Mouse (Mus musculus) gonadal fat pad, adult 2 months (tissue): ENCODE measurements around the gene Apool. TPM values are rescaled to one million over a fixed set of nuclear protein-coding genes. Genes with fewer than 3 reads are reported as not detected.

Source experiments
- DNase-seq: peaks from one replicate; pipeline ENCODE4 v3.0.0-alpha.2; 2012; ENCODE audit warnings: low read depth
- polyA plus RNA-seq: library from polyadenylated mRNA; depleted of rRNA; stranded (reverse); fragments of >200 nt; gene quantifications from 2 replicates; pipeline ENCODE4 v1.2.3, GENCODE M21; 2012; rRNA removed

The Apool gene
- 5.2 and 6.8 TPM in 2 replicates for polyA plus RNA-seq

DNA sequence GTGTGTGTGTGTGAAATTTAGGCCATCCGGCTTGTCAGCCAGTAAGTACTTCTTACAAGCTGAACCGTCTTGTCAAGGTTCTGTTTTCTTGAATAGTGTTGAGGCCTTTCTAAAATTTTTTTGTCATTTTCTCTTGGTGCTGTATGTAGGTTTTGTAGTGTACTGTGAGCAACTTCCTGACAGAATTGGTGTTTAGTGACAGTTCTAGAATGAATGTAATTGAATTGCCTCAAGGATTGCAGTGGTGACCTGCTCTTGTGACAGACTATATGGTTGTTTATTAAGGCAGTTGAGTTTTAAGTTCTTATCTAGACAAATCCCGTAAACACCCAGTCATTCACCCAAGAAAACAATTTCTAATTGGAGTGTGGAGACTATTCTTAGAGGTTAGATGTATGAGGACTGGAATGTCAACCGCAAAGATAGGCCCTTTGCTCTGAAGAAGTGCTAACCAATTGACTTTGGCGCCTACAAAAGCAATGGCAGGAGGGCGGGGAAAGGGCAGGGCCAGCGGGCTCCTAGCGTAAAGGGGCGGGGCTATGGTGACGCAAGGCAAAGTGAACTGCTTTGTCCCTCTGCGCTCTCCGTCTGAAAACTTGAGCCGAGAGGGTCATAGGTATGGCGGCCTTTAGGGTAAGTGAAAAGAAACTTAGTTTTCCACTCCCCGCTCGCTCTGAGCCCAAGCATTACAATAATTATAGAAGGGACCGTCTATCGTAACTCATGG, at the start of gene Apool:
Apool (plus strand) TSS at position 531 of the 727 bp plus-strand sequence.
- DNase-seq = peak; percentile 19

DNA sequence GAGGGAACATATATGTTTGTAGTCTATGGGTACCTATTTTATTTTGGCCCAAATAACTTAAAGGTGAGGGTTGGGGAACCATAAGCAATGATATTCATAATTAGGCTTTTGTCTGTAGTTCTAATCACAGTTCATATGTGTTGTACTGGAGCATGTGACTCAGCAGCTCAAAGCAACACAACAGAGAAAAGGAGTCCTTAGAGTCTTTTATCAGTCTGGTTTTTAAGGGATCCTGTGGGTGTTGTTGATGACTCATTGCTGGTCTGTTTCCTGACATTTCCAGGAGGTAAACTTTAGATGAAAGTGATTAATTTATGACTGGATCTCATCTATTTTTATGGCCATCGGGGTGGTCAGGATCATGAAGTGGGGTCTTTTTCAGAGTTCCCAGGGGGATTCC, 37.6 kb upstream of the Apool start:
- DNase-seq = no peak

GRCm38 (mm10) chrX:112311531-112311887, 375 bp downstream of the Apool start:
- no peak for DNase-seq

- DNase-seq = no peak
These were observed 960 bp downstream of the Apool start for GRCm38 (mm10) chrX:112312094-112312493.

- DNase-seq = no peak
These were observed 9.1 kb downstream of the Apool start for GRCm38 (mm10) chrX:112320273-112320672.

DNA sequence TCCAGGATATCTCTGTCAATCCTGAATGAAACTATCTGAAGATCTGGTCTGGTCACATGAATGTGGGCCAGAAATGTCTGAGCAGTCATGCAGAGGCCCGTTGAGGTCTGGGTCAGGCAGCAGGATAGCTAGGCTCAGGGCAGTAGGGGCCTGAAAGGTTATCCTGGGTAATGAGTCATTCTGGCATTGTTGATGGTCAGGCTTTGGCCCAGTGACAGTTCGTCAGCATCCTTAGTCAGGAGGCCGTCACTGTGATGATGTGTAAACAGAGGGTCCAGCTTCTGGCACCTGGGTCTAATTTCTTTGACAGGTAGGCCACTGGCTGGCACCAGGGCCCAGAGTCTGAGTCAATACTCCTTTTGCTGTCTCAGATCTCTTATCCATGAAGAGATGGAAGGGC, 28.4 kb downstream of the Apool start:
- no peak for DNase-seq

DNA sequence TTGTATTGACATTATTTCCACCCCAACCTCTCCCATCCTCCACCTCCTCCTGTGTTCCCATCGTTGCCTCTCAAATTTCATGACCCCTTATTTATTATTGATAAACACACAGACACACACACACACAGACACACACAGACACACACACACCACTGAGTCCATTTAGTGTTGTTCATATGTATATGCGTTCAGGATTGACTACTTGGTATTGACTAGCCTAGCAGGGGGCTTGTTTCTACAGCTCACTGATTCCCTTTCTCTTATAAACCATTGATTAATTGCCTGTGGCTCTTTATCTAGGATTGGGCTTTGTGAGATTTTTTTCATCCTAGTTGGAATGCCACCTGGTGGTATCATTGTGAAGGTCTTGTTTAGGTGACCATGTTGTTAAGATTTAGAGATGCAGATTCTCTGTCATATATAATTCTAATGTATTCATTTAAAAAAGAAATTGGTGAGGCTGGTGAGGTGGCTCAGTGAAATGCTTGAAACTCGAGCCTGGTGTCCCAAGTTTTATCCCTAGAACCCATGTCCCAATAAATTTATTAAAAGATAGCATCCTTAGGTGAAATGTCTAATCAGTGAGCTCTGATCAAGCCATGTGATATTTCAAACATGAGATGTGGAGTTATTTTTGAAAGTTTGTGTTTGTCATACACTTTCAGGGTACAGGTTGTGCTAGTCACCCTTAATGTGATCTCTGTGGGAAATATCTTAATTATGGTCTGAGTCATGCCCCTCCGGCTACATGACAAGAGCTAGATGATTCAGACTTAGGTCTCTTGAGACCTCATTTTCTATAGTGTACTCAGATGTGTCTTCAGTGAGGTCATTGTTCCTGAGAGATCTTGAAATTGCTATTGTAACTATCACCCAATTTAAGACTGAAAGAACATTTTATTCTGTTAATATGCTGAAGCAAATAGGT, 36.6 kb downstream of the Apool start:
- DNase-seq = no peak

DNA sequence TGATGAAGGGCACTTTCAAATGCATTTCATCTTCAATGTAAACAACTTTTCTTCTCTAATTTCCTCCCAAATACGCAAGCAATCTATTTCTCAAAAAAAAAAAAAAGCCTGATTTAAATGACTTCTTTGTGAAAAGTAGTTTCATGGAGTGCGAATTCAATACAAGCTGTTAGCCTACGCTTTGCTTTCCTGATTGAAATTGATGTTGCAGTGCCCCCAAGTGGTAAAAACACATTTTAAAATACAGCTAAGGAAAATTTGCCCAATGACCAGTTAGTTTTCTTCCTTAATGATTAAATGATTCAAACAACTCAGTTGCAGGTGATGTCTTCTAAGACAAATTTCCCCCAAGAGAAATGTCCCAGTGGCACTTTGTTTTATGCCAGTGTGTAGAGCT, 37.3 kb downstream of the Apool start:
- DNase-seq = no peak

DNA sequence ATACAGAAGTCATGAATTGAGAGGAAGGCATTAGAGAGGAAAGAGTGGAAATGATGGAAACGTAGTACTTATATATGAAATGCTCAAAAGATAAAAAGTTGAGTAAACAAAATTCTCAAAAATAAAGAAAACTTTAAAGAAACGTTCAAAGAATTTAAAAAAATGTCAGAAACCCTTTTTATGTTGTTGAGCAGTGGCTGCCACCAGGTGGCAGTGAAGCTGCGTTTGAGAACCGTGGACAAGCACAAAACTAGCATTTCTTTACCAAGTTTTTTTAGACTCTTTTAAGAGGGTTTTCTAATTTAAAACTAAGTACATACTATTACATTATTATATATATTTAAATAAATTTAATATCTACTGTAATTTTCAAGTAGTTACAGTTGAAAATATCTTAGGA, 57.3 kb downstream of the Apool start:
- no peak for DNase-seq

DNA sequence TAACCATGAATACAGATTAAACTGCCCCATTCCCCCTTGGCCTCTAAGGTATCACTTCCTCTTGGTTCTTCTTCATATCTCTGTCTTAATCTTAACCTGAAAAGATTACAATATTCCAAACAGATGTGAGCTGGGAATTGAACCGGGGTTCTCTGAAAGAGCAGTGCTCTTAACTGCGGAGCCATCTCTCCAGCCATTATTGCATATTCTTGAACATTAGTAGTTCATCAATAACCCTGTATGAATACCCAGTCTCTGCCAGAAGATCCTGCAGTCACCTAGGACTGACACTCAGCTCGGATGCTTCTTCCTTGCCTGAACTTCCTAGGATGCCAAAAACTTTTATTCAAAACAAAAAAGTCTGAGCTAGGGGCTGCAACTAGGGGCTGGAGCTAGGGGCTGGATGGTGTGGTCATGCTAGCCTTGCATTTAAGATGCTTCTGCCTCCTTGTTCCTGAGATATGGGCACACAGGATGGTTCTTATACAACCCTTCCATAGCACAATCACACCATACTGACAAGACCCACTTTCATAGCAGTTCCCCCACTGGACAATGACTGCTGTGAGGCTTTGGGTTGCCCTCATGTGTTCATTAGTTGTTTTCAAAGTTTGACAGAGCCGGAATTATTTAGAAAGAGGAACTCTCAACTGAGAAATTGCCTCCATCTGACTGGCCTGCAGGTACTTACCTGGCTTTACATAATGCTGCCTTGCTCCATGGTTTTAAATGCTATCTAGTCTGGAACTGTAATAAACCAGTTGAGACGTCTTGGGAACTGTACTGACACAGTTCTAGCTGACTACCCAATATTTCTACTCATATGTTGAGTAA, 59.7 kb downstream of the Apool start:
- DNase-seq = peak; percentile 14

DNA sequence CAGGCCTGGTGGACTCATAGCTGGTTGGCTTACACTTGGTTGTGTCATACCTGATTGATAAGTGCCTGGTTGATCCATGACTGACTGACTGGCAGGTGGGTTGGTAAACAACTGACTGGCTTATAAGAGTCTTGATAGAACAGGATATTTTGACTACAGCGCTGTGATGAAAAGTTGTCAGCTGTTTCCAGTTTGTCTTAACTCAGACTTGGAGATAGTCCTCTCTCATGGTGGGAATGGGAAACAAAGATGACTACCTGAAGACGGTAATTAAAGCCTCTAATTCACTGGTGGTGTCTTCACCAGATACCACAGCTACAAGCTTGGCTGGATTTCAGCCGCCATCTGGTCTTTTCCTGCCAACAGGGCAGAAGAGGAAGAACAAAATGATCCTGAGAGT, 95.5 kb downstream of the Apool start, which contains the start of gene Satl1:
Satl1 (minus strand) TSS at position 101 of the 400 bp plus-strand sequence.
- no peak for DNase-seq

- no peak for DNase-seq
These were observed 101.2 kb downstream of the Apool start for GRCm38 (mm10) chrX:112412309-112412708.

Other genes with a start within 250 kb of the Apool start
- not detected in 2 replicates for gene 4933403O08Rik, start 72.3 kb upstream of the Apool start, polyA plus RNA-seq
- 0.09 and 0.14 TPM in 2 replicates for gene Satl1, start 95.4 kb downstream of the Apool start, polyA plus RNA-seq
- not detected in 2 replicates for gene 2010106E10Rik, start 183.9 kb downstream of the Apool start, polyA plus RNA-seq